Mouse (Mus musculus): ENCODE measurements around the gene Erh. TPM values are rescaled to one million over a fixed set of nuclear protein-coding genes. Genes with fewer than 3 reads are reported as not detected.

Gene Erh
- 330 and 339 TPM in 2 replicates for polyA plus RNA-seq (2016; fragmentation: Nextera tagmentation; extraction: Ambion mirVana)

DNA sequence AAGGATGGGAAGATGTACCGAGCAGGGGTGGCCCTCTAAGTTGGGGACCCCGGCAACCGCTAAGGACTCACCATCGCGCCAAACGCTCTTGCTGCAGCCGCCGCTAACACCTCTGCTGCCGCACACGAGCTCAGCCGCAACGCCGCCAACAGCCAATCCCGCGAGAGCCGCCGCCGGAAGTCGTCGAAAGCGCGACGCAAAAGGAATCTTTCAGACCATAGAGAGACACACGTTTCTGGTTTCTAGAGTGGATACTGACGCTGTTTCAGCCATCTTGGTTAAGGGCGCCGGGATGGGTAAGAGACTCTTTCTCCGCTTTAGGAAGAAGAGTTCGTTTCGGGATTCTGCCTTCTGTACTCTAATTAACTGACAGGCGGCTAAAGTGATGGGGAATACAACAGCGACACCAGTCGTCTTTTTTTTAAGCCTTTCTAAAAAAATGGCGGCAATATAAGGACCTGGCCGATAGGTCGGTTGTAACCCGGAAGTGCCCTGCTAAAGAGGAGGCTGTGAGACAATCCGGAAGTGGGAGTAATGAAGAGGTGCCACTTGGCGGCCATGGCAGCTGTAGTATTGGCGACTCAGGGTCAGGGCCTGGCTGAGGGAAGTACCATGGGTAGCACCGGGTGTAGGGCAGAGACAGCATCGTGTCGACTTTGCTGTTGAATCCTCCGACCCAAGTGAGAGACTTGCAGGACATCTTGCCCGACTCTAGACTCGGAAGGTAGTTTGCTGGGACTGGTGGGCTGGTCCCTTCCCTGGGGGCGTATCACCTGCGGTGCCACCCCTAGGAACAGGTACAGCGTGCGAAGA is at the start of gene Erh, which contains the start of gene Slc39a9:
Erh (minus strand) TSS at position 649 of the 813 bp plus-strand sequence.
Slc39a9 (plus strand) TSS at position 191 of the 813 bp plus-strand sequence.
- H3K4me2 ChIP-seq (replicated peaks), result peak within 1 kb of the TSS; percentile 96
- peaks cover 35% of the 10 kb centered on the region for H3K4me1 ChIP-seq
- peak; percentile 97 for ATAC-seq (ENCODE audit: low FRiP score, low read depth)
- under 1% methylated on average over 50 of the region's 50 CpGs for WGBS
- H3K4me3 ChIP-seq, result peak within 1 kb of the TSS; percentile 97
- no peaks in the 10 kb centered on the region for H3K27me3 ChIP-seq
- peak within 1 kb of the TSS; percentile 97 for H3K9ac ChIP-seq (replicated peaks)
- no peaks in the 10 kb centered on the region for H3K9me3 ChIP-seq
- peaks cover 30% of the 10 kb centered on the region for H3K36me3 ChIP-seq
- H3K27ac ChIP-seq (replicated peaks), result peak within 1 kb of the TSS; percentile 91

DNA sequence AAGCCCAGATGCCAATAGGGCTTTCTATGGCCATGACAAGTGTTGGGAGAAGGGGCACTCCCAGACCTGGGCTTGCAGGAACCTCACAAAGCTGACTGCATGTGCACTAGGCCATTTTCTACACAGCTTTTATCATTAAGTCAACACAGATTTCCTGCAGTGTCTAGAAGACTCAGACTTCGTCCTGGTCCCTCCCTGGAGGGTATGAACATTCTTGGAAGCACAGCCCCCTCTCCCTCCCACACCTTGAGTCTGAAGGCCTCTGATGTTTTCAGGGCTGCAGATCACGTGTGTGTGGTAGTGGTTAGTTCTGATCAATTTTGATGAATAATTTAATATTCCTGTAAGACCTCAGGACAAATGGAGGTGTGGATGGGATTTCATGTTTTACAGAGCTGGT is 49.6 kb upstream of the Erh start:
- H3K4me2 ChIP-seq (replicated peaks), result peak overlapping the region; percentile 58; the same call in 1 of the 2 replicates
- WGBS, result 53% methylated on average over 2 of the region's 2 CpGs
- H3K27ac ChIP-seq (replicated peaks), result no peak overlapping the region
- no peaks in the 10 kb centered on the region for H3K36me3 ChIP-seq
- 0 out of 2 replicates have a peak, but pooled peaks cover 3% of the 10 kb centered on the region for H3K9me3 ChIP-seq
- no peak overlapping the region for H3K4me3 ChIP-seq
- ATAC-seq (ENCODE audit: low FRiP score, low read depth), result no peak
- peaks cover 15% of the 10 kb centered on the region for H3K4me1 ChIP-seq
- no peak overlapping the region for H3K9ac ChIP-seq (replicated peaks)
- peaks cover 51% of the 10 kb centered on the region for H3K27me3 ChIP-seq

DNA sequence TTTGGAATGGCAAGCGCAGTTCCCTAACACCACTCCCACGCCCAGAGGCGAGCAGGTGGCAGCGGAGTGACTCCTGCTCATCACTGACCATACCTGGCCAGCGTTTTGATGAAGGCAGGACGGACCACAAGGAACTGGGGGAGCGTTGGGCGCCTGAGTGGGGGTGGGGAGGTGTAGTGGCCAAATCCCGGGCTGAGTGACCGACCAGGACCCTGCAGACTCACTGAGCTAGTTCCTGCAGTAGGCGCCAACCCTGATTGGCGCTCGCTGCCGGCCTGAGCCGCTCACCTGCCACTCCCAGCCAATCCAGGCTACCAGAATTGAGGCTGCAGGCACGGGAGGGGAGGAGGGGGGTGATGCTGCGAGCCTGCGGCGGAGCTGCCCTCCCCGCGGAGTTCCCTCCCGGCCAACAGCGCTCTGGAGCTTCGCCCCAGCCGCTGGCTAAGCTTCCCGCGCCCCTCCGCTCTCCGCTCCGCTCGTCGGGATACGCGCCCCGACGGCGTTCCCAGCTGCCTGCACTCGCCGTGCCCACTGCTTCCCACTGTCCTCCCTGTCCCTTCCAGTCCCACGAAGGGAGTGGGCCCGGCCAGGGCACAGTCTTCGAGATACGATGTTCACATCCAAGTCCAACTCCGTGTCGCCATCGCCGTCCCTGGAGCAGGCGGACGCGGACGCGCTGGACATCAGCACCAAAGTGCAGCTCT is 48.3 kb upstream of the Erh start, which contains the start of gene Plekhd1:
Plekhd1 (plus strand) TSS at position 323 of the 704 bp plus-strand sequence.
- ATAC-seq (ENCODE audit: low FRiP score, low read depth), result peak; percentile 65
- peaks cover 15% of the 10 kb centered on the region for H3K4me1 ChIP-seq
- peak within 1 kb of the TSS; percentile 39 for H3K4me3 ChIP-seq
- H3K27me3 ChIP-seq, result peaks cover 51% of the 10 kb centered on the region
- H3K36me3 ChIP-seq, result no peaks in the 10 kb centered on the region
- peak within 1 kb of the TSS; percentile 37 for H3K9ac ChIP-seq (replicated peaks)
- H3K4me2 ChIP-seq (replicated peaks), result peak within 1 kb of the TSS; percentile 58
- 0 out of 2 replicates have a peak, but pooled peaks cover 3% of the 10 kb centered on the region for H3K9me3 ChIP-seq
- H3K27ac ChIP-seq (replicated peaks), result no peak within 1 kb of the TSS
- under 1% methylated on average over 51 of the region's 52 CpGs for WGBS

DNA sequence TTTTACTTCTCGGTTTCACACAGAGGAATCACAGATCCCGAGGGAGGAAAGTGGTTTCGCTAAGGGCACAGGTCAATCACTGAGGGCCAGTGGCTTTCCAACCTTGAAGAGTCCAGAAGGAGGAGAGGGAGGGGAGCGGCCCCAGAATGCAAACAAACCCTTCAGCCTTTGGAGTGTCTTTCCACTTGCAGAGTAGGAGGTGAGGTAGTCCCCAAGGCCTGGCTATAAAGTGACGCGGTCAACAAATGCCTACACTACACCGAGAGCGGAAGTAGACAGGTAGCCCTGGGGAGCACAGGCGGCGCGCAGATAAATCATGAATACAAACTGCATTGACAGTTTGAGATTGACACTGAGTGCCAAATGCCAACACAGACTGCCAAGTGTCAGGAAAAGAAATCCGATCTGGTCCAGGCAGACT is 47.5 kb upstream of the Erh start:
- no peak overlapping the region for H3K27ac ChIP-seq (replicated peaks)
- WGBS, result 12% methylated on average over 12 of the region's 12 CpGs
- no peak overlapping the region for H3K4me3 ChIP-seq
- H3K9ac ChIP-seq (replicated peaks), result no peak overlapping the region
- no peaks in the 10 kb centered on the region for H3K36me3 ChIP-seq
- H3K4me2 ChIP-seq (replicated peaks), result peak overlapping the region; percentile 58
- peaks cover 15% of the 10 kb centered on the region for H3K4me1 ChIP-seq
- H3K9me3 ChIP-seq, result 0 out of 2 replicates have a peak, but pooled peaks cover 3% of the 10 kb centered on the region
- ATAC-seq (ENCODE audit: low FRiP score, low read depth), result no peak
- H3K27me3 ChIP-seq, result peaks cover 51% of the 10 kb centered on the region

DNA sequence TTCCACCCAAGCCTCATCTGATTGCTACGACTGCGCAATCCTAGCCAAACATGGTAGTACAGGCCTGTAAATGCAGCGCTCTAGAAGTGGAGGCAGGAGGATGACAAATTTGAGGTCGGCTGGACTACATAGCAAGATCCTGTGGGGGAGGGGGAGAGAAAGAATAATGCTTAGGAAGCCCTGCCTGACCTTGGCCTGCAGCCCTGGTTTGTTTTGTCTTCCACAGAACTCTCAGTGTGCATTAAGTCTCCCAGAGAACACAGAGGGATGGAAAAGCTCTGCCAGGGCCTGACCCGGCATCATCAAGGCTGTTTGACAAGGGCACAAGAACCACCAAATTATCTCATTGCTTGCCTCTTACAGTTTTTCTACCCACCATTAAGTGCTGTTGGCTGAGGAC is 45.6 kb upstream of the Erh start:
- H3K4me3 ChIP-seq, result no peak overlapping the region
- H3K4me2 ChIP-seq (replicated peaks), result no peak overlapping the region
- H3K9ac ChIP-seq (replicated peaks), result no peak overlapping the region
- WGBS, result 57% methylated on average over 5 of the region's 5 CpGs
- H3K9me3 ChIP-seq, result no peaks in the 10 kb centered on the region
- peaks cover 42% of the 10 kb centered on the region for H3K27me3 ChIP-seq
- ATAC-seq (ENCODE audit: low FRiP score, low read depth), result no peak
- no peak overlapping the region for H3K27ac ChIP-seq (replicated peaks)
- H3K4me1 ChIP-seq, result peaks cover 15% of the 10 kb centered on the region
- H3K36me3 ChIP-seq, result no peaks in the 10 kb centered on the region

DNA sequence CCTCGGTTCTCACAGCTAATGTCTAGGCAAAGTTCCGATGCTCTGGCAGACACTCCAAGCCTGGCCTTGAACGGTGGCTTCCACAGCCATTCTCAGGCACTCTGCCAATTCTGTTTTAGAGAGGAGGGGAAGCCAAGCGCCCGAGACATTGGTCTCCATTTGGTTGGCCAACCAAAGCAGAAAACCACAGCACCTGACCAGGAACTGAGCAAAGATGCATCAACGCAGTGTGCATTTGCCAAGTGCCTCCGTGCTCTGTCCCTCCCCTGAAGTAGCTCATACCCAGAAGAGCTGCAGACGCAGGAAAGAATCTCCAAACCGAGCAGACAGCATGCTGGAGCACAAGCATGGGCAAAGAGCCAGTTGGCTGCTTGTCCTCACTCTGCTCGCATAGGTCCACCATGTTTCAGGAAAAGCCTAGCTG is 43.7 kb upstream of the Erh start:
- ATAC-seq (ENCODE audit: low FRiP score, low read depth), result no peak
- H3K4me3 ChIP-seq, result no peak overlapping the region
- WGBS, result 87% methylated on average over 10 of the region's 10 CpGs

DNA sequence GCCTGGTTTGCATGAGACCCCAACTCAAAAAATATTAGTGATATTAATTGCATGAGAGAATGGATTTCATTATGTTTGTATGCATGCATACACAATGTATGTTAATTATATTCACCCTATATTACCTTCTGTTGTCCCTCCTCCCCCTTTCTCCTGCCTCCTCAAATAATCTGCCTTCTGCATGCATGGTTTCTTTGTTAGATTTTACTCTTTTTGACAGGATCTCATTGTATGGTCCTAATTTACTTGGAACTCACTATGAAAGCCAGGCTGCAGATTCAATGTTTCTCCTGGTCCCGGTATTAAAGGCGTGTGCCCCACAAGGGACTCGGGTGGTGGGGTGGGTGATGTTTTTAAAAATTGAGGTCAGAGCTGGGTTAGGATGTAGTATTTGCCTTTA is 40.2 kb upstream of the Erh start:
- WGBS, result 76% methylated on average over 3 of the region's 3 CpGs
- Histone ChIP-seq H3K36me3 (peaks cover 9% of the 10 kb centered on the region; the same call in 1 of the 2 replicates), H3K4me2 (replicated peaks) (no peak overlapping the region), H3K4me3 (no peak overlapping the region), H3K9ac (replicated peaks) (no peak overlapping the region), H3K9me3 (no peaks in the 10 kb centered on the region), H3K27ac (replicated peaks) (no peak overlapping the region), H3K4me1 (no peaks in the 10 kb centered on the region), H3K27me3 (no peaks in the 10 kb centered on the region)
- ATAC-seq (ENCODE audit: low FRiP score, low read depth), result no peak

More for the DNA sequence above, 43.7 kb upstream of the Erh start:
- H3K36me3 ChIP-seq, result no peaks in the 10 kb centered on the region
- H3K9me3 ChIP-seq, result no peaks in the 10 kb centered on the region
- no peak overlapping the region for H3K9ac ChIP-seq (replicated peaks)
- H3K27ac ChIP-seq (replicated peaks), result no peak overlapping the region
- no peak overlapping the region for H3K4me2 ChIP-seq (replicated peaks)
- peaks cover 11% of the 10 kb centered on the region for H3K4me1 ChIP-seq
- peaks cover 23% of the 10 kb centered on the region for H3K27me3 ChIP-seq

DNA sequence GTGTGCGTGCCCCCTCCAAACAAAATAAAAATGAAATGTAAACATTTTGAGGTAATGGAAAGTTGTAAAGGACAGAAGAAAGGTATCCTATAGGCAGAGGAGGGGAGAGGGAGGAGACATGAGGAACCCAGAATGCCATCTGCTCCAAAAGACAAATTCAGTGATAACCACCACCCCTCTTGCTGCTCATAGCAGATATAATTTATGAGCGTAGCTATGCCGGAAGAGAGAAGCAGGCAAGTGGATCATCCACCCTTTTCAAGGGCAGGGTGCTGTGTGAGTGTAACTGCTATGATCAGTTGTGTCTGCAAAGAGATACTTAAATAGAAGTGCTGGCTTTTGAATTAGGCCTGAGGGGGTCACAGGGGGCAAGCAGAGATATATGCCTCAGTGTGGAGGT is 39.4 kb upstream of the Erh start:
- Histone ChIP-seq H3K4me2 (replicated peaks) (no peak overlapping the region), H3K9ac (replicated peaks) (no peak overlapping the region), H3K9me3 (no peaks in the 10 kb centered on the region), H3K27ac (replicated peaks) (no peak overlapping the region), H3K4me1 (no peaks in the 10 kb centered on the region), H3K4me3 (no peak overlapping the region), H3K36me3 (peaks cover 14% of the 10 kb centered on the region; the same call in 1 of the 2 replicates), H3K27me3 (no peaks in the 10 kb centered on the region)
- WGBS, result 92% methylated on average over 3 of the region's 3 CpGs
- ATAC-seq (ENCODE audit: low FRiP score, low read depth), result no peak

DNA sequence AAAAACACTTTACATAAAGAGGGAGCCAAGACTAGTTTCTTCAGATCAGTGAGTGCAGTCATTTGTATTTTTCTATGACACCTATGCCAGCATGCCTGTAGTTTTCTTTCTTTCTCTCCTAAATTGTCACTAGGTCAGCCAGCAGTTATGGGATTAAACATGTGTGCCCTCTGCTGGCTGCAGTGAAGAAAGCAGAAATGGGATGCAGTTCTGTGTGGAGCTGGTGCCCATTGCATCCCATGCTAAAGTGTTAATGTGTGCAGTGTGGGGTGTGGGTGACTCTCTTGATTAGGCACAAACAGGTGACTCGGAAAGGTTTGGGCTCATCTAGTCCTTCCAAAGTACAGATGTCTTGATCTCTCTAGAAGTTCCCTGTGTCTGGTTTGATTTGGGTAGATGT is 37.2 kb upstream of the Erh start:
- ATAC-seq (ENCODE audit: low FRiP score, low read depth), result no peak
- H3K36me3 ChIP-seq, result peaks cover 27% of the 10 kb centered on the region; the same call in 1 of the 2 replicates
- H3K9me3 ChIP-seq, result no peaks in the 10 kb centered on the region
- H3K4me1 ChIP-seq, result no peaks in the 10 kb centered on the region
- no peak overlapping the region for H3K27ac ChIP-seq (replicated peaks)
- no peaks in the 10 kb centered on the region for H3K27me3 ChIP-seq
- H3K9ac ChIP-seq (replicated peaks), result no peak overlapping the region
- no peak overlapping the region for H3K4me2 ChIP-seq (replicated peaks)
- no peak overlapping the region for H3K4me3 ChIP-seq
- WGBS, result 82% methylated on average over 1 of the region's 1 CpGs

DNA sequence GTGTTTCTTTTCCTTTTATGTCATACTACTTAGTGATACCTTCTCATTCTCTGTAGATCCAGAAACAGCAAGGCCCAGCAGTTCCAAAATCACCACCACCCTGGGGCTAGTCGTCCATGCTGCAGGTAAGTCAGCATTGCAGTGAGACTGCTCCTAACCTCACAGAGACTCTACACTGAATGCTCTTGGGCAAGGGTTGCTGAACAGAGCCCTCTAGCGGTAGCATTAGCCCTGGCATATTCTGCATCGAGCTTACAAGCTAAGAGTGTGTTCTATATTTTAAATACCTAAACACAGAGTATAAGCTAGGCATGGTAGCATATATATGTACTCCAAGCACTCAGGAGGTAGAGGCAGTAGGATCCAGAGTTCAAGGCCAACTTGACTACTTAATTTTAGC is 29.0 kb upstream of the Erh start:
- 19% methylated on average over 3 of the region's 3 CpGs for WGBS
- ATAC-seq (ENCODE audit: low FRiP score, low read depth), result no peak
- H3K36me3 ChIP-seq, result peaks cover 42% of the 10 kb centered on the region

DNA sequence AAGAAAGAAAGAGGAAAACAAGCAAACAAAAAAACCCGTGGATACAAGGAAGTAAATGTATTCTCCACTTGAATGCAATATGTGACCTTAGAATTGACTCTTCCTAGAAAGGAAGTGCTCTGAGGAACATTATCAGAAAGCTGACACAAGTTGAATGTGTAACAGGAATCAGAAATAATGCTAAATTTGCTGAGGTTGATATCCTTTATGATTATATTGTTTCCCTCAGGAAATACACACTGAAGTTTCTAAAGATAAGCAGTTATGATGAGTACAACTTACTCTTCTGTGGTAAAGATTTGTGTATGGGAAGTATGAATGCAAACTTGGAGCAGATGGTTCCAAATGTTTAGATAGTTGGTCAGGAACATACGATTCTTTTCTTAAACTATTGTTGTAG is 24.2 kb upstream of the Erh start:
- peaks cover 20% of the 10 kb centered on the region for H3K36me3 ChIP-seq
- ATAC-seq (ENCODE audit: low FRiP score, low read depth), result no peak
- no peaks in the 10 kb centered on the region for H3K27me3 ChIP-seq
- no peak overlapping the region for H3K4me2 ChIP-seq (replicated peaks)
- WGBS, result 89% methylated on average over 2 of the region's 2 CpGs
- no peak overlapping the region for H3K27ac ChIP-seq (replicated peaks)
- no peaks in the 10 kb centered on the region for H3K9me3 ChIP-seq
- no peak overlapping the region for H3K4me3 ChIP-seq
- H3K9ac ChIP-seq (replicated peaks), result no peak overlapping the region
- H3K4me1 ChIP-seq, result no peaks in the 10 kb centered on the region

More for the DNA sequence above, 29.0 kb upstream of the Erh start:
- no peaks in the 10 kb centered on the region for H3K4me1 ChIP-seq
- H3K4me2 ChIP-seq (replicated peaks), result no peak overlapping the region
- H3K9ac ChIP-seq (replicated peaks), result no peak overlapping the region
- H3K9me3 ChIP-seq, result no peaks in the 10 kb centered on the region
- no peak overlapping the region for H3K4me3 ChIP-seq
- no peaks in the 10 kb centered on the region for H3K27me3 ChIP-seq
- H3K27ac ChIP-seq (replicated peaks), result no peak overlapping the region

DNA sequence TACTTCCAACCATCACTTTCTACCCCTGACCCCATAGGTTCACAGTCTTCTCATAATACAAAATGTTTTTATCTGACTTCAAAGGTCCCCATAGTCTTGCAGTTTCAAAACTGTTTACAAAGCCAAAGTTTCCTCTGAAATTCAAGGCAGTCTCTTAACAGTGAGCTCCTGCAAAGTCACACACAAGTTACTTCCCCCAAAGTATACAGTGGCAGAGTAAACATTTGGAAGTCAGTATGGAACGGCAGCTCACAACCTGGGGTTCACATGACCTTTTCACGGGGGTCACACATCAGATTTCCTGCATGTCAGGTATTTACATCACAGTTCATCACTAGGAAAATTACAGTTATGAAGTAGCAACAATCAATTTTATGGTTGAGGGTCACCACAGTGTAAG is 19.8 kb upstream of the Erh start:
- WGBS, result 92% methylated on average over 2 of the region's 2 CpGs
- no peak overlapping the region for H3K9ac ChIP-seq (replicated peaks)
- H3K36me3 ChIP-seq, result peaks cover 24% of the 10 kb centered on the region
- H3K27ac ChIP-seq (replicated peaks), result no peak overlapping the region
- no peaks in the 10 kb centered on the region for H3K4me1 ChIP-seq
- no peak overlapping the region for H3K4me3 ChIP-seq
- H3K27me3 ChIP-seq, result no peaks in the 10 kb centered on the region
- H3K4me2 ChIP-seq (replicated peaks), result no peak overlapping the region
- no peaks in the 10 kb centered on the region for H3K9me3 ChIP-seq
- no peak for ATAC-seq (ENCODE audit: low FRiP score, low read depth)

All from midbrain, embryonic 12.5 days (tissue).